Mouse (Mus musculus) right cerebral cortex, postnatal 10 days (tissue): ENCODE results near the gene a.

Source experiments
- DNase-seq, 2 experiments: peaks; one replicate each; pipeline ENCODE4 v3.0.0; 2021; ENCODE audit warnings: low spot score in 2 of 2

The a gene

GRCm38 (mm10) chr2:155091743-155092075, 300.5 kb downstream of the a start:
- no peak for DNase-seq

- no peak for DNase-seq
Measured at GRCm38 (mm10) chr2:155093418-155093817, 302.2 kb downstream of the a start.

GRCm38 (mm10) chr2:155098720-155099380, 307.6 kb downstream of the a start:
- DNase-seq = no peak

- no peak for DNase-seq
Measured at GRCm38 (mm10) chr2:155099421-155099820, 308.2 kb downstream of the a start.

GRCm38 (mm10) chr2:155099994-155100795, 309.0 kb downstream of the a start:
- no peak for DNase-seq
